Mouse (Mus musculus): ENCODE measurements around the gene Ostf1. TPM values are rescaled to one million over a fixed set of nuclear protein-coding genes. Genes with fewer than 3 reads are reported as not detected.

Ostf1 gene
- polyA plus RNA-seq, 1 experiment: 64.4 TPM

GRCm38 (mm10) chr19:18555645-18556044, 76.0 kb downstream of the Ostf1 start:
- Histone ChIP-seq H3K79me3 (ENCODE audit: low read depth) (no peaks in the 10 kb centered on the region), H3K4me3 (ENCODE audit: insufficient read depth, poor library complexity, severe bottlenecking) (no peak overlapping the region), H3K27me3 (ENCODE audit: control insufficient read depth, insufficient read depth, insufficient read length) (no peaks in the 10 kb centered on the region), H3ac (ENCODE audit: control insufficient read depth, insufficient read length, low read depth) (no peak overlapping the region), H3K36me3 (ENCODE audit: control insufficient read depth, insufficient read depth) (no peaks in the 10 kb centered on the region), H3K79me2 (ENCODE audit: control insufficient read depth, insufficient read depth) (no peaks in the 10 kb centered on the region)
- TF ChIP-seq FOSL1 (IDR thresholded peaks at IDR 0.05; ENCODE audit: insufficient read depth, low read length, poor library complexity, severe bottlenecking) (no peak), USF1 (IDR thresholded peaks at IDR 0.05; ENCODE audit: low read depth) (no peak), MAX (IDR thresholded peaks at IDR 0.05) (no peak), CEBPB (IDR thresholded peaks at IDR 0.05; ENCODE audit: low read depth) (no peak), MYOG (IDR thresholded peaks at IDR 0.05; ENCODE audit: control insufficient read depth, extremely low read depth, insufficient read length) (no peak), CTCF (IDR thresholded peaks at IDR 0.05; ENCODE audit: control insufficient read depth, insufficient read depth, insufficient read length) (no peak), MYOD1 (IDR thresholded peaks at IDR 0.05; ENCODE audit: control insufficient read depth, insufficient read length, low read depth) (no peak)

GRCm38 (mm10) chr19:18548668-18549067, 83.0 kb downstream of the Ostf1 start:
- no peaks in the 10 kb centered on the region for H3K36me3 ChIP-seq (ENCODE audit: control insufficient read depth, insufficient read depth)
- no peak overlapping the region for H3ac ChIP-seq (ENCODE audit: control insufficient read depth, insufficient read length, low read depth)
- no peaks in the 10 kb centered on the region for H3K79me2 ChIP-seq (ENCODE audit: control insufficient read depth, insufficient read depth)
- no peaks in the 10 kb centered on the region for H3K27me3 ChIP-seq (ENCODE audit: control insufficient read depth, insufficient read depth, insufficient read length)
- TF ChIP-seq CTCF (IDR thresholded peaks at IDR 0.05; ENCODE audit: control insufficient read depth, insufficient read depth, insufficient read length) (peak; percentile 25), USF1 (IDR thresholded peaks at IDR 0.05; ENCODE audit: low read depth) (no peak)
- H3K4me3 ChIP-seq (ENCODE audit: insufficient read depth, poor library complexity, severe bottlenecking): no peak overlapping the region
- no peaks in the 10 kb centered on the region for H3K79me3 ChIP-seq (ENCODE audit: low read depth)

Other genes starting within 250 kb of the Ostf1 start
- 1.6 TPM for gene Nmrk1, start 127 bp upstream of the Ostf1 start, polyA plus RNA-seq (2012; fragmentation: generic; extraction: Trizol)
- 5.4 TPM for gene Carnmt1, start 38.9 kb upstream of the Ostf1 start, polyA plus RNA-seq (2012; fragmentation: generic; extraction: Trizol)
- 19.9 TPM for gene D030056L22Rik, start 81.4 kb upstream of the Ostf1 start, polyA plus RNA-seq (2012; fragmentation: generic; extraction: Trizol)
- gene Trpm6, start 118.2 kb upstream of the Ostf1 start, polyA plus RNA-seq (2012; fragmentation: generic; extraction: Trizol): 0.06 TPM